Mouse (Mus musculus) myocyte (in vitro differentiated cells): Measurements from ENCODE around the gene Olfr721-ps1. TPM values are rescaled to one million over a fixed set of nuclear protein-coding genes. Genes with fewer than 3 reads are reported as not detected.

ENCODE experiments used
- H3K27me3 ChIP-seq: one replicate; pipeline ENCODE4 v1.6.1; 2011; ENCODE audit not compliant: control insufficient read depth, insufficient read depth, insufficient read length
- H3K36me3 ChIP-seq: one replicate; pipeline ENCODE4 v1.6.1; 2011; ENCODE audit not compliant: control insufficient read depth, insufficient read depth
- H3K4me2 ChIP-seq: one replicate; pipeline ENCODE4 v1.6.1; 2011; ENCODE audit warnings: low read depth, control low read depth
- H3K4me3 ChIP-seq: one replicate; pipeline ENCODE4 v1.5.1; 2011; ENCODE audit warnings: mild to moderate bottlenecking, control low read depth, moderate library complexity
- H3K79me2 ChIP-seq: one replicate; pipeline ENCODE4 v1.6.1; 2011; ENCODE audit not compliant: control insufficient read depth, insufficient read depth
- H3ac ChIP-seq: one replicate; pipeline ENCODE4 v1.6.1; 2011; ENCODE audit not compliant: control insufficient read depth, insufficient read length
- CEBPB ChIP-seq: IDR thresholded peaks from 2 replicates; pipeline ENCODE4 v1.6.1; 2011; ENCODE audit warnings: mild to moderate bottlenecking, moderate library complexity; ENCODE audit not compliant: poor library complexity, insufficient read depth, severe bottlenecking
- E2F4 ChIP-seq: IDR thresholded peaks from one replicate; pipeline ENCODE4 v1.6.1; 2011; ENCODE audit warnings: mild to moderate bottlenecking, control low read depth, moderate library complexity; ENCODE audit not compliant: insufficient read depth
- MAX ChIP-seq: IDR thresholded peaks from one replicate; pipeline ENCODE4 v1.6.1; 2011; ENCODE audit warnings: low read depth, mild to moderate bottlenecking, control low read depth
- MYOD1 ChIP-seq, 3 experiments: IDR thresholded peaks; one replicate each; pipeline ENCODE4 v1.6.1; 2011; ENCODE audit warnings: control low read depth in 2 of 3, low read depth in 2 of 3, mild to moderate bottlenecking in 2 of 3, moderate library complexity in 1 of 3; ENCODE audit not compliant: insufficient read length in 2 of 3, control insufficient read depth in 1 of 3
- MYOG ChIP-seq, 3 experiments: IDR thresholded peaks; one replicate each; pipeline ENCODE4 v1.6.1; 2011; ENCODE audit warnings: control low read depth in 2 of 3, low read depth in 2 of 3, mild to moderate bottlenecking in 2 of 3; ENCODE audit not compliant: insufficient read length in 2 of 3, control insufficient read depth in 1 of 3, insufficient read depth in 1 of 3
- POLR2A ChIP-seq: IDR thresholded peaks from one replicate; pipeline ENCODE4 v1.6.1; 2011; ENCODE audit warnings: low read depth, mild to moderate bottlenecking, control low read depth, moderate library complexity; ENCODE audit not compliant: insufficient read length
- POLR2AphosphoS2 ChIP-seq: IDR thresholded peaks from one replicate; pipeline ENCODE4 v1.6.1; 2011; ENCODE audit warnings: low read depth, control low read depth; ENCODE audit not compliant: insufficient read length
- REST ChIP-seq: IDR thresholded peaks from one replicate; pipeline ENCODE4 v1.6.1; 2011; ENCODE audit warnings: mild to moderate bottlenecking, control low read depth, moderate library complexity; ENCODE audit not compliant: insufficient read depth, insufficient read length
- SRF ChIP-seq: IDR thresholded peaks from one replicate; pipeline ENCODE4 v1.6.1; 2011; ENCODE audit warnings: low read depth; ENCODE audit not compliant: control insufficient read depth, insufficient read length
- TCF12 ChIP-seq: IDR thresholded peaks from one replicate; pipeline ENCODE4 v1.6.1; 2011; ENCODE audit warnings: mild to moderate bottlenecking, control low read depth; ENCODE audit not compliant: poor library complexity, insufficient read depth, severe bottlenecking
- TCF3 ChIP-seq: IDR thresholded peaks from one replicate; pipeline ENCODE4 v1.6.1; 2011; ENCODE audit warnings: low read depth, control low read depth; ENCODE audit not compliant: insufficient read length
- USF1 ChIP-seq: IDR thresholded peaks from one replicate; pipeline ENCODE4 v1.6.1; 2011; ENCODE audit warnings: low read depth, mild to moderate bottlenecking, control low read depth, moderate library complexity
- polyA plus RNA-seq: library from polyadenylated mRNA; unstranded; fragments of >200 nt; fragmentation: generic; extraction: Trizol; gene quantifications from one replicate; pipeline ENCODE4 v1.2.1, GENCODE M21; 2012; ENCODE audit warnings: missing spikeins

Gene Olfr721-ps1
- not detected for polyA plus RNA-seq

DNA sequence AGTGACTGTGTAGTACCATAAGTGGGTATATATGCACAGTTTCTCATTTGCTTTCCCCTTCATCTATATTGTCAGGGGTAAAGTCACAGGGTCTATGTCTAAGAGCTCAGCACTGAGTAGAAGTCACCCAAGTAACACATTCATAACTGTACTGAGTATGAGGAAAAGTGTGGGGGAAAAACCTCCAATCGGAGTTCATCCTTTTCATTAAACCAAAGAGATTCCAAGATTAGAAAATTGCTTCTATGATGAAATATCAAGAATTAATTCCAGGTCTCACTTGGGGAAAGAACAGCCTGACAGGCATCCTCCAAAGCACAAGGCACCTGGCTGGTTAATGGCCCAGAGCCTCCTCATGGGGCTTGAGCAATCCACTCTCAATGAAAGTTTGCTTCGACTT is at the start of gene Olfr721-ps1:
Olfr721-ps1 (plus strand) TSS at position 301 of the 400 bp plus-strand sequence.
- no peak within 1 kb of the TSS for H3ac ChIP-seq

DNA sequence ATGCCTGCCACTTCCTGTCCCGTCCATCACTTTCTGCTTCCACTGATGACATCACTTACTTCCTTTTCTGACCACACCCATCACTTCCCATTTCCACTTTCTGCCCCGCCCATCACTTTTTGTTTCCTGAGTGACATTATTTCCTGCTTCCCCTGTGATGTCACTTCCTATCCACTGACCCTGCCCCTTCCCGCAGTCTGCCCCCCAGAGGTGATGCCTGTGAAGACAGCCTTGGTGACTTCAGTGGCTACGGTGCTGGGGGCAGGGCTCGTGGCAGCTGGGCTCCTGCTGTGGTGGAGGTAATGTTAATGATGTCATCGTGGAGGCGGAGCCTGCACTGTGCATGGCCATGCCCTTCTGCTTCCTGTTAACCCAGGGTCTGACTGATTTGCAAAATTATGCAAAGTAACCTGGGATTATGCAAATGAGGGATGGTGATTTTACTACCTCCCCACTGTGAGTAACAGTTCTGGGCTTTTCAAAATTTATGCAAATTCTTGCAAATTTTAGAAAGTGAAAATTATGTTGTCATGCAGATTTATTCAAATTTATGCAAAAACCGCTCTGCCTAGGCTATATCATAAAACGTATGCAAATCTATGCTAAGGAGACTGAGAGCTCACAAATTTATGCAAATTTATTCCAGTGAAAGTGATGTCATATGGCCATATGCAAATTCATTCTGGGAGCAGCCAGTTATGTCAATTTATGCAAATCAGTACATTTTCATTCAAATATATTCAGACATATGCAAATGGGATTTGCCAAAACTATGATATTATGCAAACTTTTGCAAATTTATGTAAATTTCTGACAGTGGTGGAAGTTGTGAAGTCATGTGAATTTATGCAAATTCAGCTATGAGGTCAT is 49.1 kb upstream of the Olfr721-ps1 start:
- no peak overlapping the region for H3ac ChIP-seq
- TF ChIP-seq POLR2AphosphoS2, result no peak
- TF ChIP-seq POLR2A, result no peak
- no peak for TF ChIP-seq CEBPB
- no peak for TF ChIP-seq MAX
- TF ChIP-seq MYOG (IDR thresholded peaks at IDR 0.05; ENCODE audit: control insufficient read depth in 1 of 3, insufficient read depth in 1 of 3, insufficient read length in 2 of 3, low read depth in 2 of 3), result no peak
- no peak for TF ChIP-seq REST
- no peak for TF ChIP-seq MYOD1 (IDR thresholded peaks at IDR 0.05; ENCODE audit: control insufficient read depth in 1 of 3, insufficient read length in 2 of 3, low read depth in 2 of 3)
- TF ChIP-seq USF1, result no peak
- TF ChIP-seq TCF3, result no peak
- no peak for TF ChIP-seq E2F4
- no peak for TF ChIP-seq TCF12
- TF ChIP-seq SRF, result no peak
- H3K4me3 ChIP-seq, result no peak overlapping the region
- H3K79me2 ChIP-seq, result no peaks in the 10 kb centered on the region
- no peaks in the 10 kb centered on the region for H3K27me3 ChIP-seq
- H3K4me2 ChIP-seq, result no peak overlapping the region
- no peaks in the 10 kb centered on the region for H3K36me3 ChIP-seq

More for the DNA sequence above, at the start of gene Olfr721-ps1:
- H3K36me3 ChIP-seq, result no peaks in the 10 kb centered on the region
- no peaks in the 10 kb centered on the region for H3K79me2 ChIP-seq
- H3K4me2 ChIP-seq, result no peak within 1 kb of the TSS
- H3K4me3 ChIP-seq, result no peak within 1 kb of the TSS
- no peaks in the 10 kb centered on the region for H3K27me3 ChIP-seq
- TF ChIP-seq CEBPB (no peak), POLR2AphosphoS2 (no peak), SRF (no peak), USF1 (no peak), MYOG (IDR thresholded peaks at IDR 0.05; ENCODE audit: control insufficient read depth in 1 of 3, insufficient read depth in 1 of 3, insufficient read length in 2 of 3, low read depth in 2 of 3) (no peak), MYOD1 (IDR thresholded peaks at IDR 0.05; ENCODE audit: control insufficient read depth in 1 of 3, insufficient read length in 2 of 3, low read depth in 2 of 3) (no peak), TCF12 (no peak), REST (no peak)

DNA sequence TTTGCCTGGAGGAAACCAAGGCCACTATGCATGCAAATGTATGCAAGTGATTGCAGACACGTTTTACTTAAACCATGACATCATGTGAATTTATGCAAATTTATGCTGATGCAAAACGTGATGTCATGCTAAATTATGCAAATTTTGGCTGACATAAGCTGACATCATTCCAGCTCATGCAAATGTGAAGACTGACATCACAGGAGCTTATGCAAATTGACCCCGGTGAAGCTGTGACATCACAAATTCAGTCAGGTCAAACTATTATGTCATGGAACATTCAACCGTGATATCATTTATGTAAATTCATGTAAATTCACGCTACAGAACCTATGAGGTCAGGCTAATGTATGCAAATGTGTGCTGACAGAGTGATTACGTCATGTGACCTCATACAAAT is 48.5 kb upstream of the Olfr721-ps1 start:
- Histone ChIP-seq H3K4me3 (no peak overlapping the region), H3K79me2 (no peaks in the 10 kb centered on the region), H3K27me3 (no peaks in the 10 kb centered on the region), H3K36me3 (no peaks in the 10 kb centered on the region), H3K4me2 (no peak overlapping the region), H3ac (no peak overlapping the region)
- TF ChIP-seq CEBPB (no peak), USF1 (no peak), TCF12 (no peak)

DNA sequence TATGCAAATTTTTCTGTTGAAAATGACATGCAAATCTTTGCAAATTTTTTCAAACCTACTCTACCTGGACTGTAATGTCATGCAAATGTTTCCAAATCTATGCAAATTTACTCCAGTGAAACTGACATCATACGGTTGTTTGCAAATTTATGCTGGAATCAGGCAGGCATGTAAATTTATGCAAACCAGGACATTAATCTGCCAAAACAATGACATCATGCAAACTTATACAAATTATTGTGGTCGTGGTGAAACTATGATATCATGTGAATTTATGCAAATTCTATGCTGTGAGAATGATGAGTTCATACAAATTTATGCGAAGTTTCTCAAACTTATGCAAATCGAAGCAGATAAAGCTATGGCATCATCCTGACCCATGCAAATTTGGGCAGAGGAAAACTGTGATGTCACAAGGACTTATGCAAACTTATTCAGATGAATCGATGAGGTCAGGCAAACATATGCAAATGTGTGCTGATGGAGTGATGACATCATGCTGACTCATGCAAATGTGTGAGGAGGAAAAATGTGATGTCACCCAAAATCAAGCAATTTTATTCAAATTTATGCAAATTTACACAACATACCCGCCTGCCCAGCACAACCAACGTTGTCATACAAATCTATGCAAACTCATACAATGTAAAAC is 47.9 kb upstream of the Olfr721-ps1 start:
- Histone ChIP-seq H3K79me2 (no peaks in the 10 kb centered on the region), H3K36me3 (no peaks in the 10 kb centered on the region), H3K27me3 (no peaks in the 10 kb centered on the region), H3ac (no peak overlapping the region), H3K4me2 (no peak overlapping the region), H3K4me3 (no peak overlapping the region)
- TF ChIP-seq MYOD1 (IDR thresholded peaks at IDR 0.05; ENCODE audit: control insufficient read depth in 1 of 3, insufficient read length in 2 of 3, low read depth in 2 of 3) (no peak), POLR2AphosphoS2 (no peak), TCF3 (no peak), POLR2A (no peak), SRF (no peak), MYOG (IDR thresholded peaks at IDR 0.05; ENCODE audit: control insufficient read depth in 1 of 3, insufficient read depth in 1 of 3, insufficient read length in 2 of 3, low read depth in 2 of 3) (no peak), MAX (no peak), CEBPB (no peak), TCF12 (no peak), USF1 (no peak), E2F4 (no peak)
